Mouse (Mus musculus) ovary, adult 10 weeks (tissue): ENCODE data around the gene Olfr1272. TPM values are rescaled to one million over a fixed set of nuclear protein-coding genes. Genes with fewer than 3 reads are reported as not detected.

Experiments used
- polyA plus RNA-seq: library from polyadenylated mRNA; stranded (reverse); fragments of 350-450 nt; fragmentation: Illumina TruSeq; extraction: RNeasy Lipid Tissue Mini Kit (QIAGEN cat#74804); gene quantifications from one replicate; pipeline ENCODE4 v1.2.3, GENCODE M21; 2014

Olfr1272 gene
- polyA plus RNA-seq: not detected

GRCm38 (mm10) chr2:90292741-90293140 is at the start of gene Olfr1272:
Olfr1272 (minus strand) TSS chr2:90292841.

GRCm38 (mm10) chr2:90321900-90322299 is 29.3 kb upstream of the Olfr1272 start, which contains the start of gene Gm13769:
Gm13769 (plus strand) TSS chr2:90322200.

GRCm38 (mm10) chr2:90270932-90271331 is 21.7 kb downstream of the Olfr1272 start, which contains the start of gene Olfr1271:
Olfr1271 (minus strand) TSS chr2:90271032.

GRCm38 (mm10) chr2:90257492-90257891 is 35.1 kb downstream of the Olfr1272 start, which contains the start of gene Olfr142:
Olfr142 (minus strand) TSS chr2:90257592.

Other genes starting within 250 kb of the Olfr1272 start
- not detected for gene Olfr140, start 229.2 kb downstream of the Olfr1272 start, polyA plus RNA-seq
- gene Olfr1269, start 171.4 kb downstream of the Olfr1272 start, polyA plus RNA-seq: not detected
- not detected for gene Olfr32, start 150.5 kb downstream of the Olfr1272 start, polyA plus RNA-seq
- not detected for gene Olfr1270, start 139.8 kb downstream of the Olfr1272 start, polyA plus RNA-seq
- gene Olfr1506, start 68.3 kb downstream of the Olfr1272 start, polyA plus RNA-seq: not detected
- not detected for gene Olfr142, start 35.2 kb downstream of the Olfr1272 start, polyA plus RNA-seq
- gene Olfr1271, start 21.8 kb downstream of the Olfr1272 start, polyA plus RNA-seq: not detected
- gene Gm13769, start 29.4 kb upstream of the Olfr1272 start, polyA plus RNA-seq: not detected
- gene Olfr1274-ps, start 105.8 kb upstream of the Olfr1272 start, polyA plus RNA-seq: not detected